Mouse (Mus musculus) frontal cortex, adult (tissue): ENCODE data around the gene Btbd6.

Experiments used
- ATAC-seq: cut with Nextera tagmentation; 2 replicates; pipeline ENCODE4 v1.9.2; 2017; ENCODE audit warnings: mild to moderate bottlenecking, moderate library complexity, mixed read lengths; ENCODE audit not compliant: low TSS enrichment

Gene Btbd6

GRCm38 (mm10) chr12:113004993-113005392 is 28.7 kb downstream of the Btbd6 start:
- peak; percentile 47 for ATAC-seq

- ATAC-seq = no peak
These were observed 35.5 kb downstream of the Btbd6 start for GRCm38 (mm10) chr12:113011702-113012360.

GRCm38 (mm10) chr12:113012443-113012842 is 36.2 kb downstream of the Btbd6 start:
- ATAC-seq = no peak

GRCm38 (mm10) chr12:113013021-113013491 is 36.8 kb downstream of the Btbd6 start:
- ATAC-seq = peak; percentile 28

GRCm38 (mm10) chr12:113013604-113014558 is 37.6 kb downstream of the Btbd6 start, which contains the start of gene Pacs2:
Pacs2 (plus strand) TSS chr12:113014508.
- peak; percentile 80 for ATAC-seq

- ATAC-seq = 0 out of 2 replicates have a peak, but pooled peaks have one; percentile 1
These were observed 38.6 kb downstream of the Btbd6 start for GRCm38 (mm10) chr12:113014561-113015556.

GRCm38 (mm10) chr12:113015956-113016355 is 39.7 kb downstream of the Btbd6 start:
- no peak for ATAC-seq

GRCm38 (mm10) chr12:113016976-113017375 is 40.7 kb downstream of the Btbd6 start:
- ATAC-seq = peak; percentile 24; the same call in 1 of the 2 replicates

GRCm38 (mm10) chr12:113017429-113017984 is 41.2 kb downstream of the Btbd6 start:
- no peak for ATAC-seq

GRCm38 (mm10) chr12:113018763-113019162 is 42.5 kb downstream of the Btbd6 start:
- ATAC-seq = no peak

GRCm38 (mm10) chr12:113021488-113021887 is 45.2 kb downstream of the Btbd6 start:
- ATAC-seq = no peak

GRCm38 (mm10) chr12:113023082-113023481 is 46.8 kb downstream of the Btbd6 start:
- no peak for ATAC-seq

GRCm38 (mm10) chr12:113026557-113026956 is 50.3 kb downstream of the Btbd6 start:
- ATAC-seq = no peak

- ATAC-seq = no peak
These were observed 51.2 kb downstream of the Btbd6 start for GRCm38 (mm10) chr12:113027495-113027894.

- no peak for ATAC-seq
These were observed 51.8 kb downstream of the Btbd6 start for GRCm38 (mm10) chr12:113028067-113028466.
